In the genomic region with DNA sequence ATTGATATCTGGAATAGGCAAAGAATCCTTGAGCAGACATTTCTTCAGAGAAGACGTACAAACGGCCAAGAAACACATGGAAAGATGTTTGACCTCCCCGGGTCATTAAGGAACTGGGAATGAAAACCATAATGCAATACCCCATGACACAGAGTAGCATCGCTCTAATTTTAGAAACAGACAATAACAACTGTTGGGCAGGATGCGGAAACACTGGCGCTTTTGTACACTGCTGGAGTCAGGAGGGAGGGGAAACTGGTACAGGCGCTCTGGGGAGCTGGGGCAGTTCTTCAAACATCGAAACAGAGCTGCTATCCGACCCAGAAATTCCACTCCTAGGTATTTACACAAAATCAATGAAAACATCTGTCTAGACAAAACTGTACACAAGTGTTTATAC, we compare ENCODE assay signal across 18 mouse cellular contexts. TPM values are rescaled to one million over a fixed set of nuclear protein-coding genes. Genes with fewer than 3 reads are reported as not detected.
A peak's percentile ranks its signal among the peaks of the same experiment; 100 is the strongest.
DNase-seq lines count a peak whose midpoint lies in the region; ATAC-seq and TF ChIP-seq lines count a peak whose summit lies in the region.
"Had no signal": no experiment of that assay in that cellular context is flagged by ENCODE, and none has a peak within 500 bp of the region (broad histone marks: within the 10 kb centered on the region; RNA-seq: fewer than 3 reads in every experiment).

No protein-coding gene starts in this region.

- DNase-seq in frontal cortex, postnatal 36 days (ENCODE audit: low spot score in 2 of 2): no peak
- DNase-seq in layer of hippocampus, adult 2 months (ENCODE audit: low spot score in 2 of 2): no peak
- no peak for DNase-seq in layer of hippocampus, adult 9-10 months (ENCODE audit: low spot score)
- DNase-seq in lung, postnatal 0 days (ENCODE audit: low spot score): peak; percentile 68
- DNase-seq in lung, adult 18-20 months: no peak
- DNase-seq: gastrocnemius, adult 2 months; kidney, adult 11 months; kidney, postnatal 25 days; thymus, postnatal 25 days had no signal

- H3K4me3 ChIP-seq in layer of hippocampus, adult 2 months: no peak overlapping the region
- H3K4me3 ChIP-seq in lung, postnatal 0 days (ENCODE audit: low read depth, low read length): no peak overlapping the region
- H3K4me3 ChIP-seq in cortical plate, adult 2 months (ENCODE audit: insufficient read depth, low read length): no peak overlapping the region
- H3K4me3 ChIP-seq: embryonic facial prominence, embryonic 15.5 days; gastrocnemius, adult 2 months; limb, embryonic 10.5 days; liver, embryonic 12.5 days had no signal

- ATAC-seq in frontal cortex, adult (ENCODE audit: low TSS enrichment): peak; percentile 57; the same call in 1 of the 2 replicates
- ATAC-seq in lung, postnatal 0 days: peak; percentile 78
- no peak for ATAC-seq in CD4-positive, CD25-positive, alpha-beta regulatory T cell, adult 4 months
- ATAC-seq: forebrain, embryonic 16.5 days; liver, embryonic 12.5 days had no signal

- H3K9me3 ChIP-seq in lung, postnatal 0 days (ENCODE audit: low read length): no peaks in the 10 kb centered on the region
- H3K9me3 ChIP-seq: embryonic facial prominence, embryonic 15.5 days; limb, embryonic 10.5 days; liver, embryonic 12.5 days had no signal

- no peaks in the 10 kb centered on the region for H3K27me3 ChIP-seq in lung, postnatal 0 days (replicated peaks; ENCODE audit: insufficient read depth, low read length)
- H3K27me3 ChIP-seq: embryonic facial prominence, embryonic 15.5 days; liver, embryonic 12.5 days had no signal

- no peak overlapping the region for H3K9ac ChIP-seq in lung, postnatal 0 days (replicated peaks; ENCODE audit: low read depth)
- H3K9ac ChIP-seq: embryonic facial prominence, embryonic 15.5 days; liver, embryonic 12.5 days had no signal

- H3K4me1 ChIP-seq in lung, postnatal 0 days (ENCODE audit: insufficient read depth, low read depth, low read length): no peaks in the 10 kb centered on the region; the same call in 1 of the 2 replicates
- H3K4me1 ChIP-seq in cortical plate, adult 2 months (ENCODE audit: control insufficient read depth, insufficient read depth, low read length): no peaks in the 10 kb centered on the region
- H3K4me1 ChIP-seq: embryonic facial prominence, embryonic 15.5 days; limb, embryonic 10.5 days; liver, embryonic 12.5 days had no signal

- no peaks in the 10 kb centered on the region for H3K36me3 ChIP-seq in lung, postnatal 0 days (ENCODE audit: insufficient read depth, low read length)
- H3K36me3 ChIP-seq: embryonic facial prominence, embryonic 15.5 days; limb, embryonic 10.5 days; liver, embryonic 12.5 days had no signal

- no peak for TF ChIP-seq CTCF in layer of hippocampus, adult 2 months (conservative IDR thresholded peaks at IDR 0.05)
- no peak for TF ChIP-seq CTCF in lung, postnatal 0 days (IDR thresholded peaks at IDR 0.05)
- no peak for TF ChIP-seq CTCF in cortical plate, adult 2 months (IDR thresholded peaks at IDR 0.05; ENCODE audit: extremely low read depth, insufficient read depth, low read length)

- H3K4me2 ChIP-seq in lung, postnatal 0 days (replicated peaks; ENCODE audit: low read depth, low read length): no peak overlapping the region
- H3K4me2 ChIP-seq: embryonic facial prominence, embryonic 15.5 days; liver, embryonic 12.5 days; midbrain, embryonic 11.5 days had no signal

- WGBS in lung, postnatal 0 days: 29% methylated on average over 9 of the region's 9 CpGs

- TF ChIP-seq POLR2A in cortical plate, adult 2 months (IDR thresholded peaks at IDR 0.05; ENCODE audit: extremely low read depth, insufficient read depth, low read length): no peak

- 0 out of 2 replicates have a peak, but pooled peaks have one; percentile 7 for TF ChIP-seq EP300 in lung, postnatal 0 days (IDR thresholded peaks at IDR 0.05)

- H3K27ac ChIP-seq in layer of hippocampus, adult 2 months: peak overlapping the region; percentile 72
- H3K27ac ChIP-seq in lung, postnatal 0 days (ENCODE audit: low read length): 0 out of 2 replicates have a peak overlapping the region, but pooled peaks have one; percentile 32
- peak overlapping the region; percentile 76 for H3K27ac ChIP-seq in cortical plate, adult 2 months (ENCODE audit: insufficient read depth, low read length)
- H3K27ac ChIP-seq: embryonic facial prominence, embryonic 15.5 days; gastrocnemius, adult 2 months; limb, embryonic 10.5 days; liver, embryonic 12.5 days; macrophage had no signal

RNA-seq across cellular contexts. Expression of a gene that starts 23.6 kb away (rescaled TPM):
- total RNA-seq in layer of hippocampus, adult 2 months (2021): 10 to 100 TPM; 64.9 to 69.3 TPM
- polyA plus RNA-seq in lung, postnatal 0 days (2015; fragmentation: Nextera tagmentation; extraction: Ambion mirVana): 11.0 and 12.1 TPM in 2 replicates
- 26.2 and 26.9 TPM in 2 replicates for polyA plus RNA-seq in cortical plate, adult 2 months (2012; rRNA removed)
- polyA plus RNA-seq in CD4-positive, CD25-positive, alpha-beta regulatory T cell, adult 4 months (2017; shearing (Covaris generic)): 1 to 10 TPM; 1.8 to 3.0 TPM
